Mouse (Mus musculus) MEL (cell line): ENCODE measurements around the gene Csnk1g1. TPM values are rescaled to one million over a fixed set of nuclear protein-coding genes. Genes with fewer than 3 reads are reported as not detected.

Experiments
- DNase-seq: peaks from one replicate; pipeline ENCODE4 v3.0.0; 2011; ENCODE audit warnings: low read depth, low spot score
- H3K27ac ChIP-seq: 2 replicates; pipeline ENCODE4 v1.5.1; 2012; ENCODE audit warnings: low read depth, mild to moderate bottlenecking, control low read depth, low read length, moderate library complexity; ENCODE audit not compliant: control insufficient read depth
- H3K27me3 ChIP-seq, 2 experiments: fragments of 150-350 bp in 1 of 2; sonication (generic) in 1 of 2; 2 replicates each; pipeline ENCODE4 v1.6.1; 2012; ENCODE audit warnings: low read length in 2 of 2, mild to moderate bottlenecking in 2 of 2, improper control_type of control experiment in 1 of 2, moderate library complexity in 1 of 2; ENCODE audit not compliant: insufficient read depth in 2 of 2, control insufficient read depth in 1 of 2
- H3K36me3 ChIP-seq, 2 experiments: 2 replicates each; pipeline ENCODE4 v1.6.1; 2012 to 2014; ENCODE audit warnings: low read length in 2 of 2, improper control_type of control experiment in 1 of 2, inconsistent platforms in 1 of 2, mild to moderate bottlenecking in 1 of 2; ENCODE audit not compliant: insufficient read depth in 2 of 2, control insufficient read depth in 1 of 2
- H3K4me1 ChIP-seq, 2 experiments: fragments of 150-350 bp in 1 of 2; sonication (generic) in 1 of 2; 2 replicates each; pipeline ENCODE4 v1.6.1; 2012; ENCODE audit warnings: low read length in 2 of 2, improper control_type of control experiment in 1 of 2, mild to moderate bottlenecking in 1 of 2; ENCODE audit not compliant: insufficient read depth in 2 of 2, control insufficient read depth in 1 of 2
- H3K4me3 ChIP-seq, 2 experiments: fragments of 150-350 bp in 1 of 2; sonication (generic) in 1 of 2; 2 replicates each; pipeline ENCODE4 v1.5.1; 2012; ENCODE audit warnings: low read depth in 2 of 2, low read length in 2 of 2, mild to moderate bottlenecking in 2 of 2, moderate library complexity in 2 of 2, control low read depth in 1 of 2, improper control_type of control experiment in 1 of 2; ENCODE audit not compliant: control insufficient read depth in 1 of 2, insufficient read depth in 1 of 2
- H3K79me2 ChIP-seq: 2 replicates; pipeline ENCODE4 v1.6.1; 2012; ENCODE audit warnings: mild to moderate bottlenecking, low read length, moderate library complexity; ENCODE audit not compliant: control insufficient read depth, poor library complexity, insufficient read depth
- H3K9ac ChIP-seq: 2 replicates; pipeline ENCODE4 v1.6.1; 2012; ENCODE audit warnings: low read depth, mild to moderate bottlenecking, control low read depth, low read length, moderate library complexity; ENCODE audit not compliant: control insufficient read depth, poor library complexity, severe bottlenecking
- H3K9me3 ChIP-seq: fragments of 150-350 bp; sonication (generic); replicated peaks from 2 replicates; pipeline ENCODE4 v1.6.1; 2012; ENCODE audit warnings: mild to moderate bottlenecking, low read length, improper control_type of control experiment, moderate library complexity; ENCODE audit not compliant: insufficient read depth
- CHD1 ChIP-seq: IDR thresholded peaks from 2 replicates; pipeline ENCODE4 v1.6.1; 2012; ENCODE audit warnings: low read depth, mild to moderate bottlenecking, inconsistent platforms, low read length, improper control_type of control experiment
- CHD2 ChIP-seq: IDR thresholded peaks from 2 replicates; pipeline ENCODE4 v1.6.1; 2011; ENCODE audit warnings: low read length, improper control_type of control experiment
- EP300 ChIP-seq, 2 experiments: IDR thresholded peaks; 2 replicates each; pipeline ENCODE4 v1.6.1; 2011; ENCODE audit warnings: improper control_type of control experiment in 2 of 2, low read length in 2 of 2, low read depth in 1 of 2, mild to moderate bottlenecking in 1 of 2
- GATA1 ChIP-seq: IDR thresholded peaks from 2 replicates; pipeline ENCODE4 v1.6.1; 2011; ENCODE audit warnings: low read depth, low read length, improper control_type of control experiment
- MAFK ChIP-seq: IDR thresholded peaks from 2 replicates; pipeline ENCODE4 v1.6.1; 2011; ENCODE audit warnings: low read depth, mild to moderate bottlenecking, low read length, improper control_type of control experiment, borderline replicate concordance
- MAX ChIP-seq: IDR thresholded peaks from 2 replicates; pipeline ENCODE4 v1.6.1; 2011; ENCODE audit warnings: low read length, improper control_type of control experiment
- MEF2A ChIP-seq: IDR thresholded peaks from 2 replicates; pipeline ENCODE4 v1.6.1; 2014; ENCODE audit warnings: low read depth, mild to moderate bottlenecking, inconsistent platforms, low read length, improper control_type of control experiment; ENCODE audit not compliant: poor library complexity, insufficient replicate concordance, severe bottlenecking; ENCODE audit errors: extremely low read depth
- POLR2A ChIP-seq, 2 experiments: IDR thresholded peaks; 2 replicates each; pipeline ENCODE4 v1.6.1; 2011 to 2012; ENCODE audit warnings: low read length in 2 of 2, mild to moderate bottlenecking in 2 of 2, control low read depth in 1 of 2, improper control_type of control experiment in 1 of 2, low read depth in 1 of 2, moderate library complexity in 1 of 2; ENCODE audit not compliant: control insufficient read depth in 1 of 2, insufficient read depth in 1 of 2, poor library complexity in 1 of 2
- POLR2AphosphoS5 ChIP-seq: IDR thresholded peaks from 2 replicates; pipeline ENCODE4 v1.6.1; 2012; ENCODE audit warnings: low read depth, borderline replicate concordance, mild to moderate bottlenecking, inconsistent platforms, low read length, moderate library complexity, mixed read lengths
- RCOR1 ChIP-seq: IDR thresholded peaks from 2 replicates; pipeline ENCODE4 v1.6.1; 2012; ENCODE audit warnings: low read depth, mild to moderate bottlenecking, inconsistent platforms, low read length, improper control_type of control experiment
- SIN3A ChIP-seq: IDR thresholded peaks from 2 replicates; pipeline ENCODE4 v1.6.1; 2012; ENCODE audit warnings: low read length, improper control_type of control experiment, inconsistent platforms
- TAL1 ChIP-seq: IDR thresholded peaks from 2 replicates; pipeline ENCODE4 v1.6.1; 2012; ENCODE audit warnings: mild to moderate bottlenecking, inconsistent platforms, low read length, moderate library complexity, mixed read lengths
- USF1 ChIP-seq: IDR thresholded peaks from 2 replicates; pipeline ENCODE4 v1.6.1; 2014; ENCODE audit warnings: low read depth, mild to moderate bottlenecking, inconsistent platforms, low read length, improper control_type of control experiment, moderate library complexity
- ZC3H11A ChIP-seq: IDR thresholded peaks from 2 replicates; pipeline ENCODE4 v1.6.1; 2012; ENCODE audit warnings: low read depth, mild to moderate bottlenecking, inconsistent platforms, low read length, improper control_type of control experiment
- polyA plus RNA-seq, 2 experiments: library from polyadenylated mRNA; stranded (reverse) in 1 of 2; unstranded in 1 of 2; fragments of >175 nt in 1 of 2; fragments of >200 nt in 1 of 2; gene quantifications; 2 replicates each; pipeline versions ENCODE4 v1.2.1 to v1.2.4; 2012; ENCODE audit warnings: low replicate concordance in 2 of 2, low read depth in 1 of 2; ENCODE audit not compliant: insufficient read length in 2 of 2, insufficient read depth in 1 of 2, missing spikeins in 1 of 2
- total RNA-seq: library from RNA; depleted of rRNA; stranded (reverse); fragments of 300-350 nt; gene quantifications from 2 replicates; pipeline ENCODE4 v1.2.3, GENCODE M21; 2012

Csnk1g1 gene
- total and polyA plus RNA-seq, 3 experiments: 5.1 to 7.7 TPM; not detected in 1

- no peak for DNase-seq
- Histone ChIP-seq H3K27ac (no peak overlapping the region), H3K36me3 (peaks cover 0 to 10% of the 10 kb centered on the region in 2 experiments; a peak in 2 of 4 replicates), H3K27me3 (no peaks in the 10 kb centered on the region), H3K9me3 (no peaks in the 10 kb centered on the region), H3K4me3 (no peak overlapping the region), H3K79me2 (no peaks in the 10 kb centered on the region), H3K9ac (no peak overlapping the region), H3K4me1 (no peaks in the 10 kb centered on the region)
- TF ChIP-seq MAX (no peak), USF1 (no peak), ZC3H11A (no peak), SIN3A (no peak)
Observed at GRCm38 (mm10) chr9:66090593-66091244, 182.0 kb downstream of the Csnk1g1 start.

GRCm38 (mm10) chr9:66091327-66092231 lies 182.9 kb downstream of the Csnk1g1 start:
- no peak overlapping the region for H3K4me3 ChIP-seq
- no peak for TF ChIP-seq POLR2A (IDR thresholded peaks at IDR 0.05; ENCODE audit: control insufficient read depth in 1 of 2, insufficient read depth in 1 of 2, low read depth in 1 of 2, low read length in 2 of 2, poor library complexity in 1 of 2)
- no peak for TF ChIP-seq GATA1
- TF ChIP-seq RCOR1: no peak
- TF ChIP-seq TAL1: no peak
- TF ChIP-seq MEF2A: no peak
- TF ChIP-seq, all 39 proteins: peak for 0
- Histone ChIP-seq H3K4me1 (no peaks in the 10 kb centered on the region), H3K27me3 (no peaks in the 10 kb centered on the region), H3K36me3 (peaks cover 0 to 17% of the 10 kb centered on the region in 2 experiments; a peak in 2 of 4 replicates), H3K27ac (no peak overlapping the region), H3K9me3 (no peaks in the 10 kb centered on the region), H3K79me2 (no peaks in the 10 kb centered on the region), H3K9ac (no peak overlapping the region)
- DNase-seq: no peak

- H3K9me3 ChIP-seq: no peaks in the 10 kb centered on the region
- H3K4me3 ChIP-seq: no peak overlapping the region
- no peaks in the 10 kb centered on the region for H3K4me1 ChIP-seq
- no peaks in the 10 kb centered on the region for H3K79me2 ChIP-seq
- no peak overlapping the region for H3K27ac ChIP-seq
- DNase-seq: no peak
- H3K9ac ChIP-seq: no peak overlapping the region
- no peaks in the 10 kb centered on the region for H3K27me3 ChIP-seq
- TF ChIP-seq CHD2 (no peak), TAL1 (no peak), GATA1 (no peak), RCOR1 (no peak), MAX (no peak), MAFK (no peak), CHD1 (no peak), EP300 (IDR thresholded peaks at IDR 0.05; ENCODE audit: low read depth in 1 of 2, low read length in 2 of 2) (no peak), POLR2AphosphoS5 (no peak)
- peaks cover 0 to 21% of the 10 kb centered on the region in 2 experiments; a peak in 2 of 4 replicates for H3K36me3 ChIP-seq
Observed at GRCm38 (mm10) chr9:66092664-66093063, 183.9 kb downstream of the Csnk1g1 start.
